Mouse (Mus musculus) liver, embryonic 14.5 days (tissue): Measurements from ENCODE around the gene Mpped2.

Experiments
- CTCF ChIP-seq: IDR thresholded peaks from 2 replicates; pipeline ENCODE4 v1.5.1; 2016; ENCODE audit warnings: antibody characterized with exemption, low read depth, control low read depth
- EP300 ChIP-seq: IDR thresholded peaks from 2 replicates; pipeline ENCODE4 v1.6.1; 2016; ENCODE audit warnings: antibody characterized with exemption, low read depth

- TF ChIP-seq CTCF (no peak), EP300 (no peak)
Observed at GRCm38 (mm10) chr2:106870886-106871285, 177.8 kb downstream of the Mpped2 start.
